25 mouse cellular contexts compared by ENCODE assay signal in the genomic region with DNA sequence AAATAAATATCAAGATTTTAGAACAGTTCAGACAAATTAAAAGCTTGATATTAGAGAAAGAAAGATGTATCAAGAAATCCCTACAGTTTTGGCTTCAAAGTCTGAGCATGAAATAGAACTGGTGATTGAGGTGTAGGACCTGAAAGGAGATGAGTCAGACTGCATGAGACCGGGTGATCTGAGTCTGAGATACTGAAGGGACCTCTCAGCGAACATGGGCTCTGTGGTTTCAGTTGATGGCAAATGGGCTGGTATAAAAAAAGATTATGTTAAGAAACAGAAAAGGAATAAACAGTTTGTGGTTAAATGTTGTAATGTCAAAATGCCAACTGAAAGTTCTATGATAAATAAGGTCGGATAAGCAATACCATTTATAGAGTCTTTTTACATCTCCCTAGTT.
DNase-seq lines count a peak whose midpoint lies in the region; ATAC-seq lines count a peak whose summit lies in the region.
"Had no signal": no experiment of that assay in that cellular context is flagged by ENCODE, and none has a peak within 500 bp of the region (broad histone marks: within the 10 kb centered on the region; RNA-seq: fewer than 3 reads in every experiment).

No protein-coding gene starts in this region.

- no peaks in the 10 kb centered on the region for H3K9me3 ChIP-seq in heart, embryonic 11.5 days (replicated peaks; ENCODE audit: control insufficient read depth, low read length)
- H3K9me3 ChIP-seq: embryonic facial prominence, embryonic 10.5 days; embryonic facial prominence, embryonic 13.5 days; forebrain, embryonic 12.5 days; forebrain, embryonic 15.5 days; heart, embryonic 13.5 days had no signal

- H3K4me1 ChIP-seq in heart, embryonic 11.5 days (ENCODE audit: control insufficient read depth, insufficient read depth, low read length): no peaks in the 10 kb centered on the region
- H3K4me1 ChIP-seq: forebrain, embryonic 12.5 days; forebrain, embryonic 15.5 days had no signal

- no peaks in the 10 kb centered on the region for H3K36me3 ChIP-seq in heart, embryonic 11.5 days (ENCODE audit: control insufficient read depth, insufficient read depth, low read length)
- H3K36me3 ChIP-seq: embryonic facial prominence, embryonic 10.5 days; embryonic facial prominence, embryonic 13.5 days; forebrain, embryonic 12.5 days; forebrain, embryonic 15.5 days; heart, embryonic 13.5 days had no signal

- H3K4me2 ChIP-seq in heart, embryonic 11.5 days: no peak overlapping the region
- H3K4me2 ChIP-seq: embryonic facial prominence, embryonic 13.5 days; forebrain, embryonic 12.5 days; forebrain, embryonic 15.5 days; heart, embryonic 13.5 days; hindbrain, embryonic 14.5 days had no signal

- no peak overlapping the region for H3K9ac ChIP-seq in heart, embryonic 11.5 days (ENCODE audit: low read depth, low read length)
- H3K9ac ChIP-seq: embryonic facial prominence, embryonic 13.5 days; forebrain, embryonic 12.5 days; forebrain, embryonic 15.5 days; heart, embryonic 13.5 days; hindbrain, embryonic 14.5 days had no signal

- no peak overlapping the region for H3K27ac ChIP-seq in heart, embryonic 11.5 days (ENCODE audit: low read depth, low read length)
- H3K27ac ChIP-seq: embryonic facial prominence, embryonic 10.5 days; embryonic facial prominence, embryonic 13.5 days; forebrain, embryonic 12.5 days; forebrain, embryonic 15.5 days; heart, embryonic 13.5 days; hindbrain, embryonic 14.5 days had no signal

- H3K27me3 ChIP-seq in heart, embryonic 11.5 days (ENCODE audit: control insufficient read depth, insufficient read depth, low read length): no peaks in the 10 kb centered on the region
- H3K27me3 ChIP-seq: embryonic facial prominence, embryonic 13.5 days; forebrain, embryonic 12.5 days; forebrain, embryonic 15.5 days; heart, embryonic 13.5 days; Patski had no signal

- peak; percentile 92 for DNase-seq in 416B (ENCODE audit: low read depth)
- DNase-seq in gastrocnemius, postnatal 36 days: no peak
- DNase-seq in thymus, postnatal 14 days: no peak
- DNase-seq: adrenal gland, postnatal 10 days; adrenal gland, postnatal 36 days; cerebellum, adult 11 months; cerebellum, adult 2 months; cerebellum, adult 9-11 months; cerebellum, postnatal 25 days; embryo, embryonic 11 days; heart, adult 18-20 months; heart, postnatal 14 days; heart, postnatal 4 days had no signal

- H3K4me3 ChIP-seq in heart, embryonic 11.5 days (ENCODE audit: low read depth, low read length): no peak overlapping the region
- H3K4me3 ChIP-seq: embryonic facial prominence, embryonic 10.5 days; embryonic facial prominence, embryonic 13.5 days; erythroblast, embryonic 14.5 days; forebrain, embryonic 12.5 days; forebrain, embryonic 15.5 days; heart, embryonic 13.5 days had no signal

- ATAC-seq in granulocyte monocyte progenitor cell, adult 5-6 weeks (replicated peaks; ENCODE audit: poor library complexity, severe bottlenecking): peak; percentile 97
- ATAC-seq in megakaryocyte-erythroid progenitor cell, adult 5-6 weeks (replicated peaks; ENCODE audit: low FRiP score, low TSS enrichment, poor library complexity, severe bottlenecking): peak; percentile 85
- ATAC-seq in heart, embryonic 11.5 days (replicated peaks; ENCODE audit: insufficient number of reproducible peaks, low FRiP score, low TSS enrichment): no peak
- ATAC-seq: forebrain, embryonic 15.5 days; intestine, postnatal 0 days; Patski had no signal

- intact Hi-C loops in gastrocnemius, postnatal 36 days (cut with DNase I): no loop called here

- 82% methylated on average over 3 of the region's 3 CpGs for WGBS in heart, embryonic 11.5 days (ENCODE audit: insufficient replicate concordance)
